ENCODE assay signal across 8 mouse cellular contexts in genomic region chr14:52103474-52103855, GRCm38 (mm10). TPM values are rescaled to one million over a fixed set of nuclear protein-coding genes. Genes with fewer than 3 reads are reported as not detected.
A peak's percentile ranks its signal among the peaks of the same experiment; 100 is the strongest.
DNase-seq lines count a peak whose midpoint lies in the region; TF ChIP-seq lines count a peak whose summit lies in the region.

No protein-coding gene starts in this region.

- under 1% methylated on average over 30 of the region's 30 CpGs for WGBS in heart, adult 2 months
- under 1% methylated on average over 30 of the region's 30 CpGs for WGBS in hindbrain, embryonic 10.5 days

- intact Hi-C loops in heart, adult 2 months (cut with DNase I) = loop anchor here (5.0 kb wide), 2 partner anchors 86 to 94 kb away; partner anchors contain the start of genes Supt16 and Tmem253

- H3K4me1 ChIP-seq in heart, adult 2 months (ENCODE audit: control insufficient read depth, insufficient read depth, low read length) = peaks cover 22% of the 10 kb centered on the region
- H3K4me1 ChIP-seq in hindbrain, embryonic 10.5 days (replicated peaks) = peaks cover 34% of the 10 kb centered on the region

- TF ChIP-seq POLR2A in heart, adult 2 months (IDR thresholded peaks at IDR 0.05; ENCODE audit: insufficient read depth, low read depth, low read length) = no peak

- H3K27ac ChIP-seq in heart, adult 2 months = peak overlapping the region; percentile 92
- peak overlapping the region; percentile 99 for H3K27ac ChIP-seq in hindbrain, embryonic 10.5 days

- H3K27me3 ChIP-seq in heart, adult 2 months (ENCODE audit: control insufficient read depth, insufficient read depth, low read length) = no peaks in the 10 kb centered on the region
- H3K27me3 ChIP-seq in hindbrain, embryonic 10.5 days (ENCODE audit: insufficient read depth, poor library complexity, severe bottlenecking) = no peaks in the 10 kb centered on the region

- peak overlapping the region; percentile 72 for H3K4me3 ChIP-seq in heart, adult 2 months
- H3K4me3 ChIP-seq in hindbrain, embryonic 10.5 days = peak overlapping the region; percentile 93

- DNase-seq in heart, adult 2 months = no peak
- DNase-seq in heart, adult 11 months = no peak
- DNase-seq in 3T3-L1 (ENCODE audit: low read depth, low spot score) = peak; percentile 53
- DNase-seq in brain, adult 2 months (ENCODE audit: low read depth, low spot score) = peak; percentile 49
- no peak for DNase-seq in hindbrain, embryonic 10.5 days (ENCODE audit: low spot score)
- DNase-seq in lung, postnatal 36 days = peak; percentile 53
- no peak for DNase-seq in urinary bladder, adult 2 months (ENCODE audit: low spot score)
- no peak for DNase-seq in adrenal gland, postnatal 25 days

- H3K9me3 ChIP-seq in hindbrain, embryonic 10.5 days = no peaks in the 10 kb centered on the region

- H3K36me3 ChIP-seq in heart, adult 2 months (ENCODE audit: control insufficient read depth, insufficient read depth, low read length) = peaks cover 32% of the 10 kb centered on the region
- H3K36me3 ChIP-seq in hindbrain, embryonic 10.5 days = peaks cover 37% of the 10 kb centered on the region

- H3K79me2 ChIP-seq in heart, adult 2 months (replicated peaks; ENCODE audit: control insufficient read depth, insufficient read depth, low read length) = peaks cover 3% of the 10 kb centered on the region

- peak overlapping the region; percentile 92 for H3K9ac ChIP-seq in heart, adult 2 months (ENCODE audit: low read depth, low read length)

- TF ChIP-seq EP300 in heart, adult 2 months (IDR thresholded peaks at IDR 0.05; ENCODE audit: insufficient read depth, low read depth, low read length) = no peak

- 0 out of 2 replicates have a peak, but pooled peaks have one; percentile 9 for TF ChIP-seq CTCF in heart, adult 2 months (IDR thresholded peaks at IDR 0.05)

RNA-seq across cellular contexts. Expression of gene Hnrnpc, which starts 0.4 kb away (rescaled TPM):
- total RNA-seq in heart, adult 2 months (2021) = 100 to 1,000 TPM; 137 to 147 TPM
- polyA plus RNA-seq in heart, adult 2 months (2012; rRNA removed) = 70.7 and 140 TPM in 2 replicates
- 754 and 887 TPM in 2 replicates for polyA plus RNA-seq in hindbrain, embryonic 10.5 days (2016; fragmentation: Nextera tagmentation; extraction: Ambion mirVana)
- 203 and 214 TPM in 2 replicates for polyA plus RNA-seq in urinary bladder, adult 2 months (2012; rRNA removed)
- total RNA-seq in adrenal gland, postnatal 25 days (2021) = 235 and 281 TPM in 2 replicates

RNA-seq across cellular contexts. Expression of gene Rpgrip1, which starts 7.0 kb away (rescaled TPM):
- under 1 TPM; 0.16 to 0.23 TPM for total RNA-seq in heart, adult 2 months (2021)
- polyA plus RNA-seq in heart, adult 2 months (2012; rRNA removed) = 0.59 and 0.98 TPM in 2 replicates
- polyA plus RNA-seq in hindbrain, embryonic 10.5 days (2016; fragmentation: Nextera tagmentation; extraction: Ambion mirVana) = 83.0 and 112 TPM in 2 replicates
- polyA plus RNA-seq in urinary bladder, adult 2 months (2012; rRNA removed) = 1.8 and 2.5 TPM in 2 replicates
- 0.38 and 0.73 TPM in 2 replicates for total RNA-seq in adrenal gland, postnatal 25 days (2021)

Comparison
In these comparisons a context has a peak if more than half of its experiments do, and no peak if none do; other contexts are left out.
1. DNase-seq: peak in 3T3-L1 (single experiment), brain, adult 2 months (single experiment) and lung, postnatal 36 days (single experiment); none in heart, adult 2 months (0 of 2), heart, adult 11 months (single experiment), hindbrain, embryonic 10.5 days (single experiment), urinary bladder, adult 2 months (single experiment) and adrenal gland, postnatal 25 days (single experiment).
2. RNA of gene Rpgrip1, which starts 7.0 kb away (polyA plus RNA-seq): 83.0 to 112 TPM in hindbrain, embryonic 10.5 days; 1.8 to 2.5 TPM in urinary bladder, adult 2 months and 0.59 to 0.98 TPM in heart, adult 2 months; every median in the first group is over 10 times any median in the second.